Mouse (Mus musculus): Measurements from ENCODE around the gene Fuz. TPM values are rescaled to one million over a fixed set of nuclear protein-coding genes. Genes with fewer than 3 reads are reported as not detected.

Gene Fuz
- polyA plus RNA-seq, 1 experiment from 2014 or later = 15.1 TPM

GRCm38 (mm10) chr7:44916881-44917280 lies 21.0 kb downstream of the Fuz start:
- no peaks in the 10 kb centered on the region for H3K4me1 ChIP-seq
- H3K27me3 ChIP-seq (replicated peaks) = no peaks in the 10 kb centered on the region
- no peaks in the 10 kb centered on the region for H3K9me3 ChIP-seq (replicated peaks)
- no peak for ATAC-seq (ENCODE audit: low FRiP score)
- H3K36me3 ChIP-seq = peaks cover 52% of the 10 kb centered on the region
- no peak overlapping the region for H3K27ac ChIP-seq (replicated peaks)
- H3K4me3 ChIP-seq (replicated peaks) = no peak overlapping the region
- no peak overlapping the region for H3K4me2 ChIP-seq
- 88% methylated on average over 4 of the region's 4 CpGs for WGBS
- no peak overlapping the region for H3K9ac ChIP-seq (replicated peaks)

GRCm38 (mm10) chr7:44918219-44918618 lies 22.3 kb downstream of the Fuz start:
- Histone ChIP-seq H3K4me1 (no peaks in the 10 kb centered on the region), H3K9me3 (replicated peaks) (no peaks in the 10 kb centered on the region), H3K9ac (replicated peaks) (no peak overlapping the region), H3K4me3 (replicated peaks) (no peak overlapping the region), H3K27me3 (replicated peaks) (no peaks in the 10 kb centered on the region), H3K4me2 (no peak overlapping the region), H3K27ac (replicated peaks) (no peak overlapping the region), H3K36me3 (peaks cover 53% of the 10 kb centered on the region)
- ATAC-seq (ENCODE audit: low FRiP score) = no peak
- 86% methylated on average over 3 of the region's 3 CpGs for WGBS

GRCm38 (mm10) chr7:44919127-44919526 lies 23.2 kb downstream of the Fuz start:
- H3K4me2 ChIP-seq = no peak overlapping the region
- H3K4me1 ChIP-seq = no peaks in the 10 kb centered on the region
- peaks cover 52% of the 10 kb centered on the region for H3K36me3 ChIP-seq
- no peak overlapping the region for H3K27ac ChIP-seq (replicated peaks)
- 91% methylated on average over 5 of the region's 5 CpGs for WGBS
- no peak overlapping the region for H3K4me3 ChIP-seq (replicated peaks)
- no peaks in the 10 kb centered on the region for H3K27me3 ChIP-seq (replicated peaks)
- no peak for ATAC-seq (ENCODE audit: low FRiP score)
- no peak overlapping the region for H3K9ac ChIP-seq (replicated peaks)
- no peaks in the 10 kb centered on the region for H3K9me3 ChIP-seq (replicated peaks)

- no peak overlapping the region for H3K4me3 ChIP-seq (replicated peaks)
- no peak overlapping the region for H3K27ac ChIP-seq (replicated peaks)
- no peak for ATAC-seq (ENCODE audit: low FRiP score)
- no peak overlapping the region for H3K4me2 ChIP-seq
- peaks cover 48% of the 10 kb centered on the region for H3K36me3 ChIP-seq
- H3K9me3 ChIP-seq (replicated peaks) = no peaks in the 10 kb centered on the region
- H3K9ac ChIP-seq (replicated peaks) = no peak overlapping the region
- H3K27me3 ChIP-seq (replicated peaks) = no peaks in the 10 kb centered on the region
- peaks cover 11% of the 10 kb centered on the region for H3K4me1 ChIP-seq
Observed at GRCm38 (mm10) chr7:44922530-44922929, 26.7 kb downstream of the Fuz start.

- H3K4me3 ChIP-seq (replicated peaks) = no peak overlapping the region
- no peak overlapping the region for H3K27ac ChIP-seq (replicated peaks)
- H3K4me1 ChIP-seq = peaks cover 27% of the 10 kb centered on the region
- H3K4me2 ChIP-seq = no peak overlapping the region
- H3K9me3 ChIP-seq (replicated peaks) = no peaks in the 10 kb centered on the region
- no peak for ATAC-seq (ENCODE audit: low FRiP score)
- H3K27me3 ChIP-seq (replicated peaks) = no peaks in the 10 kb centered on the region
- H3K36me3 ChIP-seq = peaks cover 41% of the 10 kb centered on the region
- no peak overlapping the region for H3K9ac ChIP-seq (replicated peaks)
- 72% methylated on average over 3 of the region's 3 CpGs for WGBS
Observed at GRCm38 (mm10) chr7:44925468-44925867, 29.6 kb downstream of the Fuz start.

GRCm38 (mm10) chr7:44928570-44928969 lies 32.7 kb downstream of the Fuz start:
- 0% methylated on average over 1 of the region's 1 CpGs for WGBS

GRCm38 (mm10) chr7:44929204-44930151 lies 33.6 kb downstream of the Fuz start, which contains the start of gene Ap2a1:
Gene Ap2a1 (minus strand): TSS chr7:44929496.
- Histone ChIP-seq H3K9ac (replicated peaks) (peak within 1 kb of the TSS; percentile 96), H3K4me1 (peaks cover 29% of the 10 kb centered on the region), H3K9me3 (replicated peaks) (no peaks in the 10 kb centered on the region), H3K27ac (replicated peaks) (peak within 1 kb of the TSS; percentile 91), H3K27me3 (replicated peaks) (no peaks in the 10 kb centered on the region), H3K4me3 (replicated peaks) (peak within 1 kb of the TSS; percentile 94), H3K36me3 (peaks cover 14% of the 10 kb centered on the region), H3K4me2 (peak within 1 kb of the TSS; percentile 73)
- ATAC-seq (ENCODE audit: low FRiP score) = peak; percentile 99
- WGBS = under 1% methylated on average over 84 of the region's 84 CpGs

More at GRCm38 (mm10) chr7:44928570-44928969, 32.7 kb downstream of the Fuz start:
- Histone ChIP-seq H3K36me3 (peaks cover 22% of the 10 kb centered on the region), H3K4me2 (peak overlapping the region; percentile 73), H3K9ac (replicated peaks) (peak overlapping the region; percentile 96), H3K27ac (replicated peaks) (peak overlapping the region; percentile 86), H3K27me3 (replicated peaks) (no peaks in the 10 kb centered on the region), H3K9me3 (replicated peaks) (no peaks in the 10 kb centered on the region), H3K4me3 (replicated peaks) (peak overlapping the region; percentile 94), H3K4me1 (peaks cover 29% of the 10 kb centered on the region)
- no peak for ATAC-seq (ENCODE audit: low FRiP score)

GRCm38 (mm10) chr7:44938680-44939079 lies 42.8 kb downstream of the Fuz start:
- no peak overlapping the region for H3K4me2 ChIP-seq
- H3K27ac ChIP-seq (replicated peaks) = no peak overlapping the region
- no peak overlapping the region for H3K4me3 ChIP-seq (replicated peaks)
- ATAC-seq (ENCODE audit: low FRiP score) = no peak
- no peaks in the 10 kb centered on the region for H3K9me3 ChIP-seq (replicated peaks)
- no peaks in the 10 kb centered on the region for H3K27me3 ChIP-seq (replicated peaks)
- H3K36me3 ChIP-seq = no peaks in the 10 kb centered on the region
- WGBS = 91% methylated on average over 4 of the region's 4 CpGs
- H3K9ac ChIP-seq (replicated peaks) = no peak overlapping the region
- no peaks in the 10 kb centered on the region for H3K4me1 ChIP-seq

GRCm38 (mm10) chr7:44942904-44943303 lies 47.0 kb downstream of the Fuz start, which contains the start of gene Tsks:
Gene Tsks (plus strand): TSS chr7:44943204.
- 77% methylated on average over 7 of the region's 7 CpGs for whole genome bisulfite sequencing
- ATAC-seq (ENCODE audit: low FRiP score) = no peak
- H3K4me2 ChIP-seq = no peak within 1 kb of the TSS
- no peak within 1 kb of the TSS for H3K4me3 ChIP-seq (replicated peaks)
- no peaks in the 10 kb centered on the region for H3K36me3 ChIP-seq
- no peaks in the 10 kb centered on the region for H3K4me1 ChIP-seq
- no peaks in the 10 kb centered on the region for H3K9me3 ChIP-seq (replicated peaks)
- 0 out of 2 replicates have a peak, but pooled peaks cover 4% of the 10 kb centered on the region for H3K27me3 ChIP-seq (replicated peaks)
- no peak within 1 kb of the TSS for H3K9ac ChIP-seq (replicated peaks)
- no peak within 1 kb of the TSS for H3K27ac ChIP-seq (replicated peaks)

GRCm38 (mm10) chr7:44949922-44950321 lies 54.0 kb downstream of the Fuz start:
- no peaks in the 10 kb centered on the region for H3K9me3 ChIP-seq (replicated peaks)
- H3K27me3 ChIP-seq (replicated peaks) = peaks cover 34% of the 10 kb centered on the region
- peaks cover 19% of the 10 kb centered on the region for H3K4me1 ChIP-seq
- H3K36me3 ChIP-seq = no peaks in the 10 kb centered on the region
- no peak overlapping the region for H3K27ac ChIP-seq (replicated peaks)
- no peak overlapping the region for H3K4me3 ChIP-seq (replicated peaks)
- WGBS = 73% methylated on average over 6 of the region's 6 CpGs
- ATAC-seq (ENCODE audit: low FRiP score) = no peak
- no peak overlapping the region for H3K4me2 ChIP-seq
- H3K9ac ChIP-seq (replicated peaks) = no peak overlapping the region

GRCm38 (mm10) chr7:44951960-44952359 lies 56.1 kb downstream of the Fuz start:
- Histone ChIP-seq H3K36me3 (no peaks in the 10 kb centered on the region), H3K27ac (replicated peaks) (no peak overlapping the region), H3K4me1 (peaks cover 19% of the 10 kb centered on the region), H3K9me3 (replicated peaks) (no peaks in the 10 kb centered on the region), H3K9ac (replicated peaks) (0 out of 2 replicates have a peak overlapping the region, but pooled peaks have one; percentile 14), H3K27me3 (replicated peaks) (peaks cover 34% of the 10 kb centered on the region), H3K4me3 (replicated peaks) (peak overlapping the region; percentile 49), H3K4me2 (peak overlapping the region; percentile 93)
- WGBS = under 1% methylated on average over 10 of the region's 10 CpGs
- ATAC-seq (ENCODE audit: low FRiP score) = 0 out of 2 replicates have a peak, but pooled peaks have one; percentile 12

Measured in neural tube, embryonic 15.5 days (tissue).